Mouse (Mus musculus) intestine, embryonic 15.5 days (tissue): ENCODE results near the gene Cd48. TPM values are rescaled to one million over a fixed set of nuclear protein-coding genes. Genes with fewer than 3 reads are reported as not detected.

Source experiments
- ATAC-seq: fragments of 200-750 bp; cut with Nextera tagmentation; 2 replicates; pipeline ENCODE4 v1.8.0; 2017; ENCODE audit warnings: moderate TSS enrichment, moderate library complexity
- H3K27ac ChIP-seq: fragments of 300-500 bp; sonication (generic); 2 replicates; pipeline ENCODE4 v1.5.1; 2015; ENCODE audit warnings: mild to moderate bottlenecking, inconsistent platforms
- H3K27me3 ChIP-seq: fragments of 300-500 bp; sonication (generic); replicated peaks from 2 replicates; pipeline ENCODE4 v1.6.1; 2015; ENCODE audit warnings: inconsistent platforms
- H3K36me3 ChIP-seq: fragments of 300-500 bp; sonication (generic); 2 replicates; pipeline ENCODE4 v1.6.1; 2015; ENCODE audit warnings: inconsistent platforms
- H3K4me1 ChIP-seq: fragments of 300-500 bp; sonication (generic); replicated peaks from 2 replicates; pipeline ENCODE4 v1.6.1; 2015; ENCODE audit warnings: inconsistent platforms
- H3K4me2 ChIP-seq: fragments of 300-500 bp; sonication (generic); replicated peaks from 2 replicates; pipeline ENCODE4 v1.6.1; 2015; ENCODE audit warnings: mild to moderate bottlenecking, inconsistent platforms
- H3K4me3 ChIP-seq: fragments of 300-500 bp; sonication (generic); replicated peaks from 2 replicates; pipeline ENCODE4 v1.5.1; 2015; ENCODE audit warnings: inconsistent platforms
- H3K9ac ChIP-seq: fragments of 300-500 bp; sonication (generic); 2 replicates; pipeline ENCODE4 v1.6.1; 2015; ENCODE audit warnings: inconsistent platforms
- H3K9me3 ChIP-seq: fragments of 300-500 bp; sonication (generic); 2 replicates; pipeline ENCODE4 v1.6.1; 2016; ENCODE audit warnings: inconsistent platforms
- WGBS: fragments of 180-500 bp; shearing (Covaris S2); methylation state at CpG from one replicate; pipeline ENCODE4 v1.1.7; 2015; 5-methylcytosine and 5-hydroxymethylcytosine counted together
- polyA plus RNA-seq: library from polyadenylated mRNA; unstranded; fragments of >200 nt; fragmentation: Nextera tagmentation; extraction: Ambion mirVana; gene quantifications from 2 replicates; pipeline ENCODE4 v1.2.1, GENCODE M21; 2015

The Cd48 gene
- polyA plus RNA-seq, 1 experiment from 2014 or later, result 3.8 TPM

- H3K4me2 ChIP-seq, result no peak overlapping the region
- no peak overlapping the region for H3K4me3 ChIP-seq
- 13% methylated on average over 1 of the region's 1 CpGs for WGBS
- no peak overlapping the region for H3K27ac ChIP-seq
- no peaks in the 10 kb centered on the region for H3K9me3 ChIP-seq
- no peaks in the 10 kb centered on the region for H3K27me3 ChIP-seq
- peak; percentile 72 for ATAC-seq
- no peaks in the 10 kb centered on the region for H3K4me1 ChIP-seq
- H3K9ac ChIP-seq, result no peak overlapping the region
- H3K36me3 ChIP-seq, result no peaks in the 10 kb centered on the region
Measured at GRCm38 (mm10) chr1:171716232-171716631, 34.4 kb downstream of the Cd48 start.

GRCm38 (mm10) chr1:171731195-171731594 lies 49.4 kb downstream of the Cd48 start:
- ATAC-seq, result no peak
- H3K36me3 ChIP-seq, result no peaks in the 10 kb centered on the region
- no peak overlapping the region for H3K4me2 ChIP-seq

DNA sequence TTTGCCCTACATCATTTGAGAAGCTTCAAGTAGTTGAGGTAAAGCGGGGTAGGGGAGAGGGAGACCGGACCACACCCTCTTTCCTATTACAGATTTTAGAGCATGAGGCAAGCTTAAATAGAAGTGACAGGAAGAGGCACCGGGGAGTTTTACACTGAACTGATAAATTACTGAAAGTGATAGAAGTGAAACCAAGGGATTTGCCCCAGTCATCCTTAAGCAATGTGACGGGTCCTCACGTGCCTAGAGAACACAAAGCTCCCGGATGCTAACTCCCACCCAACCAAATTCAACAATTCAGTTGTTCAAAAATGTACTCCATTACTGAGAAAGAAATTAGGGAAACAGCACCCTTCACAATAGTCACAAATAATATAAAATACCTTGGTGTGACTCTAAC lies 53.1 kb downstream of the Cd48 start:
- H3K4me3 ChIP-seq, result no peak overlapping the region
- H3K4me1 ChIP-seq, result no peaks in the 10 kb centered on the region
- H3K27me3 ChIP-seq, result no peaks in the 10 kb centered on the region
- no peak overlapping the region for H3K9ac ChIP-seq
- no peak overlapping the region for H3K4me2 ChIP-seq
- no peak for ATAC-seq
- 87% methylated on average over 6 of the region's 6 CpGs for whole genome bisulfite sequencing
- H3K36me3 ChIP-seq, result no peaks in the 10 kb centered on the region
- no peaks in the 10 kb centered on the region for H3K9me3 ChIP-seq
- no peak overlapping the region for H3K27ac ChIP-seq

More at GRCm38 (mm10) chr1:171731195-171731594, 49.4 kb downstream of the Cd48 start:
- Histone ChIP-seq H3K4me3 (no peak overlapping the region), H3K27ac (no peak overlapping the region), H3K4me1 (no peaks in the 10 kb centered on the region), H3K9me3 (no peaks in the 10 kb centered on the region), H3K27me3 (no peaks in the 10 kb centered on the region), H3K9ac (no peak overlapping the region)

DNA sequence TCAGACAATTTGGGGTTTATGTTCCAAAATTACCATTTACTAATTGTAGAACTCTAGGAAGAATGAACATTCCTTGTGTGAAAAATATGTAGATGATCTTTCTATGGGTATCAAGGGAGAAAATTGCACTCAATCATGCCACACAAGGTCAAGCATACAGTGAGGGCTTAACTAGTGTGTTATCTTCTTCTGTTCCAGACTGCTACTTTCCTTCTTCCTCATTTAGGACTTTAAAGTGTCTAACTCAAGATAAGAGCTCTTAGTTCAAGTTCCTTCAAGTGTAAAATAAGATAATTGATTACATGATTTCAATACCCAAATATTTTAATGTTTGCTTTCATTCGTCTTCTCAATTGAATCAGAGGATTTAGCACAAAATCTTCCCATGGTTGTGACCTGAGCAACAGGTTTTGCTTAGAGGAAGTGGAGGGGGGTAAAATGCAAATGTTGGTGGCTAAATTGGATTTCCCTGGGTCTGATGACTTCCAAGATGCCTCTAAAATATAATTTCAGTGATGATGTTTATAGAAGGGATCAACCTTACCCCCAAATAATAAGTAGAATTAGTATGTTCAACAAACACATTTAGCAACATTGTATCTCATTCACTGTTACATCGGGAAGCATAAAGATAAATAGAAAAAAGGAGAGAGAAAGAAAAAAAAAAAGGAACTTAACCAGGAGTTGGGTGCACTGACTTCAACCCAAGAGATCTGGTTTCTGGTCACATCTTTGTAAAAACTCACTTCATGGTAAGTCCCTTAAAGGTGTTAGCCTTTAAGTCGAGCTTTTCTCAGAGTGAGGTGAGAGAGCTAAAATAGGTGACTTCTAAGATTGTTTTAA lies 66.5 kb downstream of the Cd48 start:
- Histone ChIP-seq H3K27me3 (no peaks in the 10 kb centered on the region), H3K9ac (no peak overlapping the region), H3K4me3 (no peak overlapping the region), H3K4me1 (no peaks in the 10 kb centered on the region), H3K36me3 (no peaks in the 10 kb centered on the region), H3K27ac (no peak overlapping the region), H3K4me2 (no peak overlapping the region), H3K9me3 (no peaks in the 10 kb centered on the region)
- no peak for ATAC-seq
- WGBS, result 81% methylated on average over 3 of the region's 3 CpGs

Other genes starting within 250 kb of the Cd48 start
- 88.1 and 100 TPM in 2 replicates for gene F11r, start 244.5 kb upstream of the Cd48 start, polyA plus RNA-seq
- gene Alyref2, start 178.5 kb upstream of the Cd48 start, polyA plus RNA-seq, result 12.0 and 12.2 TPM in 2 replicates
- gene Itln1, start 146.7 kb upstream of the Cd48 start, polyA plus RNA-seq, result 0.15 TPM in 1 of 2 replicates, not detected in the other
- gene Cd244a, start 122.8 kb upstream of the Cd48 start, polyA plus RNA-seq, result 0.48 and 0.88 TPM in 2 replicates
- 0.53 and 0.60 TPM in 2 replicates for gene Ly9, start 74.6 kb upstream of the Cd48 start, polyA plus RNA-seq
- 0.26 and 0.57 TPM in 2 replicates for gene Slamf7, start 29.0 kb upstream of the Cd48 start, polyA plus RNA-seq
- gene Slamf1, start 85.1 kb downstream of the Cd48 start, polyA plus RNA-seq, result 0.09 and 0.14 TPM in 2 replicates
- gene Cd84, start 157.7 kb downstream of the Cd48 start, polyA plus RNA-seq, result 1.3 and 2.0 TPM in 2 replicates
- not detected in 2 replicates for gene Gm10521, start 213.7 kb downstream of the Cd48 start, polyA plus RNA-seq
- gene Slamf6, start 235.5 kb downstream of the Cd48 start, polyA plus RNA-seq, result 0.88 TPM in 2 replicates